Mouse (Mus musculus): Measurements from ENCODE around the gene Polg2.

GRCm38 (mm10) chr11:106741826-106742225, 37.5 kb downstream of the Polg2 start:
- TF ChIP-seq POLR2A (IDR thresholded peaks at IDR 0.05; ENCODE audit: insufficient read depth, low read depth, low read length) (no peak), CTCF (IDR thresholded peaks at IDR 0.05; ENCODE audit: insufficient read depth, low read depth, low read length) (no peak)

Measured in olfactory bulb, adult 2 months (tissue).